Mouse (Mus musculus) left cerebral cortex, postnatal 14 days (tissue): ENCODE data around the gene Slc9b2. TPM values are rescaled to one million over a fixed set of nuclear protein-coding genes. Genes with fewer than 3 reads are reported as not detected.
A peak's percentile ranks its signal among the peaks of the same experiment; 100 is the strongest.

Experiments
- DNase-seq, 2 experiments: peaks; one replicate each; pipeline ENCODE4 v3.0.0; 2021 to 2022; ENCODE audit warnings: low spot score in 2 of 2, mixed read lengths in 1 of 2
- intact Hi-C: fragments of 180-260 bp; cut with DNase I; formaldehyde crosslinking; loops from one replicate; pipeline ENCODE4 v1.15.1; 2025
- total RNA-seq, 2 experiments: library from RNA; stranded (reverse); gene quantifications; 2 replicates each; pipeline ENCODE4 v1.2.3; 2021

The Slc9b2 gene
- total RNA-seq, 2 experiments from 2014 or later = 2.9 to 3.4 TPM

- DNase-seq = no peak
- intact Hi-C loops = no loop called here
Observed at GRCm38 (mm10) chr3:135300081-135300480, 7.4 kb upstream of the Slc9b2 start.

DNA sequence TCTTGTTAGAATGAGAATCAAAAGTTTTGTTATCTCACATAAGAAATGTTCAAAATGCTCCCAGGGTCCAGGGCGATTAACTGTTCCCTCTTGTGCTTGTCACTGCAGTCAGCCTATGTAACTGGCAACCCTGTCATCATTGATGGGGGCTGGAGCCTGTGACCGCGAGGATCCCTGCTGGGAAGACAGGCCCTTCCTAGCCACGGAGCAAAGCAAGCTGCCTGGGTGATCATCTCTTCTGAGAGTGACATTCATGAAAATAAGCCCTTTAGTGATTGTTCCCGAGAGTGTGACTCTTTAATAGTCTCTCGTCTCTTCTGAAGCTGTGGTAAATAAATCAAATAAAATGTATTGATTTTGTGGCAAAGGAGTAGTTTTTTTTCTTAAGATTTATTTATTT, 3.4 kb upstream of the Slc9b2 start:
- intact Hi-C loops = no loop called here
- DNase-seq = no peak

GRCm38 (mm10) chr3:135304566-135304965, 2.9 kb upstream of the Slc9b2 start:
- DNase-seq = no peak
- intact Hi-C loops = no loop called here

GRCm38 (mm10) chr3:135312916-135313491, 5.5 kb downstream of the Slc9b2 start:
- DNase-seq = no peak
- intact Hi-C loops = no loop called here

GRCm38 (mm10) chr3:135313727-135314126, 6.2 kb downstream of the Slc9b2 start:
- intact Hi-C loops = no loop called here
- peak in 1 of 2 experiments; percentile 5 for DNase-seq

- intact Hi-C loops = no loop called here
- no peak for DNase-seq
Observed at GRCm38 (mm10) chr3:135314811-135315210, 7.3 kb downstream of the Slc9b2 start.

DNA sequence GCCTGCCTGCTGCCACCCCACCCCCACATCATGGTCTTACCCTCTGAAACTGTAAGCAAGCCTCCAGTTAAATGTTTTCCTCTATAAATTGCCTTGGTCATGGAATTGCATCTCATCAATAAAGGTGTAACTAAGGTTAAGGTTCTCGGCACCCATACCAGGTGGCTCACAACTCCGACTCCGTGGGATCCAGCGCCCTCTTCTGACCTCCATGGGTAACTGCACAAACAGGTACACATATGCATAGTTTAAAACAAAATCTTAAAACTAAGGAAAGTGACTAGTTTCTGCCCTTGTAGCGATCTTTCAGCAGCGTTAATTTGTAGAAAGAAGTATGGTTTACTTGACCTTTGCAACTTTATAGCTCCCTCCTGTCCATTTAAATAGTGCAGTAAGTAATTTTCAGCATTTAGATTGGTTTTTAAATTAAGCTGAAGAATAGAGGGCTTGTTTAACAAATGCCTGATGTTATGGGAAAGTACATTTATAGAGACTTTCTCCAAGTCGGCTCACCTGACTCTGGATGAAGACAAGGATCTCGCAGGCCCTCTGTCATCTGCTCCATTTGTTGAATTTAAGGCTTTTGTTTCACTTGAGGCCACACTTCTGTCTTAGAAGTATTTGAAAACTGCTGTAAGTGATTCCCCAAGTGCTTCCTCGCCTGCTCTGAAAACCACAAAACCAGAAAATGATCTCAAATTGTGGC, 8.4 kb downstream of the Slc9b2 start:
- DNase-seq = no peak
- intact Hi-C loops = no loop called here

GRCm38 (mm10) chr3:135318331-135318730, 10.8 kb downstream of the Slc9b2 start:
- DNase-seq = no peak
- intact Hi-C loops = no loop called here

GRCm38 (mm10) chr3:135324354-135324753, 16.9 kb downstream of the Slc9b2 start:
- intact Hi-C loops = no loop called here
- DNase-seq = peak; percentile 8 to 53

- intact Hi-C loops = no loop called here
- DNase-seq = no peak
Observed at GRCm38 (mm10) chr3:135327176-135327575, 19.7 kb downstream of the Slc9b2 start.

- intact Hi-C loops = no loop called here
Observed at GRCm38 (mm10) chr3:135327601-135328000, 20.1 kb downstream of the Slc9b2 start.

DNA sequence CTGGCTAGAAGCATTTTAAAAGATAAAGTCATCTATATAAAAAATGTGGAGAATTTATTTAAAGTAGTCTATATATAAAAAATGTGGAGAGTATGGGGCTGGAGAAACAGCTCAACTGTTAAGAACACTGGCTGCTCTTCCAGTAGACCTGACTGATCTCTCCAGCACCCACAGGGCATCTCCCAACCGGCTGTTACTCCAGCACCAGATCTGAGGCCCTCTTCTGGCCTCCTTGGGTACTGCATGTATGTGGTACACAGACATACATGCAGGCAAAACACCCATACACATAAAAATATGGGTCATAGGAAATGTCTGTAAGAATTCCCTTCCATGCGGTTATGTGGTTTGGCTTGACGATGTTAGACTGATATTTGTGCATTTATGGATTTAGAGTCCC, 21.1 kb downstream of the Slc9b2 start:
- intact Hi-C loops = no loop called here

More at GRCm38 (mm10) chr3:135327601-135328000, 20.1 kb downstream of the Slc9b2 start:
- no peak for DNase-seq

GRCm38 (mm10) chr3:135332691-135333090, 25.2 kb downstream of the Slc9b2 start:
- DNase-seq = no peak
- intact Hi-C loops = no loop called here

More for the DNA sequence above, 21.1 kb downstream of the Slc9b2 start:
- DNase-seq = peak; percentile 36 to 46

GRCm38 (mm10) chr3:135333763-135334162, 26.3 kb downstream of the Slc9b2 start:
- intact Hi-C loops = no loop called here
- no peak for DNase-seq

- no peak for DNase-seq
- intact Hi-C loops = no loop called here
Observed at GRCm38 (mm10) chr3:135347739-135348264, 40.3 kb downstream of the Slc9b2 start, which contains the start of gene Slc9b1. TSS of gene Slc9b1 (plus strand) at chr3:135348029.

DNA sequence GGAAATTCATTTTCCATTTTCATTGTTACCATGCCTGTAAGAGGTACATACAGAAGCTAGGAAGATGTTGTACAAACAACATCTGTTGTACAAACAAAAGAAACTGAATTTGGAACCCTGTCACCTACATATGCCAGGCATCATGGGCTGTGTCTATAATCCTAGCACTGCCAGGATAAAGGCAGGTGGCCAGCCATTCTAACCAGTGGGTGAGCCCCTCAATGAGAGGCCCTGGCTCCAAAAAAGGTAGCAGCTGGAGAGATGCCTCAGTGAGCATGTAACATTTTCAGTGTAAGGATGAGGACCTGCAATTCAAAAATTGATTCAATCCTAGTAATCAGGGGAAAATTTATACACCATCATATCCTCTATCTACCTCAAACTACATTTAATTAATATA, 41.5 kb downstream of the Slc9b2 start:
- no peak for DNase-seq
- intact Hi-C loops = no loop called here

DNA sequence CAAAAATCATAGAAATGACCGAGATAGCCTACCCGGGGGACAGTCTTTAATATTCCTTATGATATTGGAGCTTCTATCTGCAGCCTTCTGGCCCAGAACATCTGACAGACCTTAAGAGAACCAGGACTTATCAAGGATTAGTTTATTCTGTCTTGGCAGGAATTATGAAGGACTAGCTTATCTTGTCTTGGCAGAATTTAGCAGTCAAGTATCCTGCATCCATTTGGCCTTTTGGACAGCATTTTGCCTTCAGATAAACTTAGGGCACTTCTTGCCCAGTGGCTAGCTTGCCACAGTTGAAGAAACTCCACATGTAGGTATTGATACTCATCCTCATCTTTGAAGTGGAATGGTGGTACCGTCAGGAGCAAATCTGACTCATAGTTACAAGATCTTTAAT, 44.4 kb downstream of the Slc9b2 start:
- DNase-seq = no peak
- intact Hi-C loops = no loop called here

DNA sequence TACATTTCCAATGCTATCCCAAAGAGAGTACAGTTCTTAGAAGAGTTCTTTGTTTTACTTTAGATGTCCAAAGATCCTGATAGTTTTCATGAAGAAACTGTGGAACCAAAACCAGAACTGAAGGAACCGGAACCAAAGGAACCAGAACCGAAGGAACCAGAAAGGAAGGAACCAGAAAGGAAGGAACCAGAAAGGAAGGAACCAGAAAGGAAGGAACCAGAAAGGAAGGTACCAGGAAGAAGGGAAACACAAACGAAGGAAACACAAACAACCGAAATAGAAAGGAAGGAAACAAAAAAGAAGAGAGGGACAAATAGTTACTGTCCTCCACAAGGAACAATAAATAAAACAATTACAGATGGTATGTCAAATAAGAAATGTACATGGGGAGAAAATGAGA, 49.9 kb downstream of the Slc9b2 start:
- no peak for DNase-seq
- intact Hi-C loops = no loop called here

DNA sequence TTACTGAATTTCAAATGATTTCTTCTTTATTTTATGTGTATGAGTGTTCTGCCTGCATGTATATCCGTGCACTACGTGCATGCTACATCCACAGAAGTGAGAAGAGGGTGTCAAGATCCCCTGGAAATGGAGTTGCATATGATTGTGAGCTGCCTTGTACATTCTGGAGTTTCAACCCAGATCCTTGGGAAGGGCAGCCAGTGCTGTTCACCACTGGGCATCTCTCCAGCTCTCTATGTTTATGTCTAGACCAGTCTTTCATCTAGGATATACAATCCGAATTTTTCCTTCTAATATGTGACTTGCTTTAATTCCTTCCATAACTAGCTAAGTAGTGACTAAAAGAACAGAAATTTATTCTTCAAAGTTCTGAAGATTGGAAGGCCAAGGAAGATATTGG, 68.3 kb downstream of the Slc9b2 start:
- intact Hi-C loops = no loop called here
- no peak for DNase-seq

DNA sequence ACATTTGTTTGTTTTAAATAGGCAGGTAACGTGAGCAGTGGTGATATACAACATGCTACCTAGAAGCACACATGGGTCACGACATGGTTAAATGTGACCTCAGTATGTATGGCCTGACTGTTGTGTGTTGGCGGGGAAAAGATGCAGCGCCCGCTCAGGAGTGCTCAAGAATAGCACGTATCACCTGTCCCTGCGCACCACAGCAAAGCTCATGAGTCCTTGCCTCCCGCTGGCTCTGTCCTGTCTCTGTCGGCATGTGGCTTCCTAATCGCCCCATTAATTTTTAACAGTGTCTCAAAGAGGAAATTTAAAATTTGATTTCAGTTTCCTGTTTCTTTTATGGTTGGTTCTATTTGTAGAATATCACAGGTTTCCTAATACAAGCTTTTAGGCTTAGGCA, 69.9 kb downstream of the Slc9b2 start:
- intact Hi-C loops = no loop called here
- no peak for DNase-seq

- no peak for DNase-seq
- intact Hi-C loops = no loop called here
Observed at GRCm38 (mm10) chr3:135379868-135380267, 72.4 kb downstream of the Slc9b2 start.
